Mouse (Mus musculus): Measurements from ENCODE around the gene Gart. TPM values are rescaled to one million over a fixed set of nuclear protein-coding genes. Genes with fewer than 3 reads are reported as not detected.

Gart gene
- polyA plus RNA-seq, 1 experiment = 34.9 TPM

DNA sequence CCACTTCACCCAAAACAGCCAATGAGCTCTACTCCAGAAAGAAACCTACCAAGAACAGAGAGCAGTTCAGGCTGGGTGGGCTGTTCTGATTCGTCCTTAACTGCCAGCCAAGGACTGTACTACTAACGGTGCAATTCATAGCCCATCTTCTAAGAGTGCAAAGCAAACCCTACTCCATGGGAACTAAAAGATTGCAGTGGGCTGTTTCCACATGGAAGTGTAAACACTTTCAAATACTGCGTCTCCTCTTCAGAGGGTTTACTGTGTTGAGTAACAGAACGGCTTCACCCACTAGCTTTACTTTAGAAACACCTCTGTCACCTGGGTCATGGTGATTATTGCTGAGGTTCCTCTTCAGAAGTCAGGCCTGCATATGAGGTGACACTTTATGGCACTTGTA, 45.7 kb downstream of the Gart start:
- Histone ChIP-seq H3K27ac (ENCODE audit: insufficient read depth, low read length) (no peak overlapping the region), H3K4me3 (ENCODE audit: insufficient read depth, low read length) (no peak overlapping the region)

GRCm38 (mm10) chr16:91599242-91599641, 47.5 kb downstream of the Gart start:
- H3K4me3 ChIP-seq (ENCODE audit: insufficient read depth, low read length) = no peak overlapping the region
- H3K4me1 ChIP-seq (ENCODE audit: control insufficient read depth, insufficient read depth, low read length) = no peaks in the 10 kb centered on the region; the same call in 1 of the 2 replicates
- H3K27ac ChIP-seq (ENCODE audit: insufficient read depth, low read length) = no peak overlapping the region
- TF ChIP-seq POLR2A (IDR thresholded peaks at IDR 0.05; ENCODE audit: extremely low read depth, insufficient read depth, low read length) (no peak), CTCF (IDR thresholded peaks at IDR 0.05; ENCODE audit: extremely low read depth, insufficient read depth, low read length) (no peak)

More for the DNA sequence above, 45.7 kb downstream of the Gart start:
- no peak for TF ChIP-seq POLR2A (IDR thresholded peaks at IDR 0.05; ENCODE audit: extremely low read depth, insufficient read depth, low read length)
- TF ChIP-seq CTCF (IDR thresholded peaks at IDR 0.05; ENCODE audit: extremely low read depth, insufficient read depth, low read length) = no peak
- H3K4me1 ChIP-seq (ENCODE audit: control insufficient read depth, insufficient read depth, low read length) = no peaks in the 10 kb centered on the region

GRCm38 (mm10) chr16:91597672-91598010, 49.1 kb downstream of the Gart start, which contains the start of gene Tmem50b:
Tmem50b (minus strand) TSS chr16:91597800.
- TF ChIP-seq CTCF (IDR thresholded peaks at IDR 0.05; ENCODE audit: extremely low read depth, insufficient read depth, low read length) (no peak), POLR2A (IDR thresholded peaks at IDR 0.05; ENCODE audit: extremely low read depth, insufficient read depth, low read length) (no peak)
- H3K4me3 ChIP-seq (ENCODE audit: insufficient read depth, low read length) = peak within 1 kb of the TSS; percentile 96
- no peaks in the 10 kb centered on the region; the same call in 1 of the 2 replicates for H3K4me1 ChIP-seq (ENCODE audit: control insufficient read depth, insufficient read depth, low read length)
- peak within 1 kb of the TSS; percentile 11; the same call in 1 of the 2 replicates for H3K27ac ChIP-seq (ENCODE audit: insufficient read depth, low read length)

DNA sequence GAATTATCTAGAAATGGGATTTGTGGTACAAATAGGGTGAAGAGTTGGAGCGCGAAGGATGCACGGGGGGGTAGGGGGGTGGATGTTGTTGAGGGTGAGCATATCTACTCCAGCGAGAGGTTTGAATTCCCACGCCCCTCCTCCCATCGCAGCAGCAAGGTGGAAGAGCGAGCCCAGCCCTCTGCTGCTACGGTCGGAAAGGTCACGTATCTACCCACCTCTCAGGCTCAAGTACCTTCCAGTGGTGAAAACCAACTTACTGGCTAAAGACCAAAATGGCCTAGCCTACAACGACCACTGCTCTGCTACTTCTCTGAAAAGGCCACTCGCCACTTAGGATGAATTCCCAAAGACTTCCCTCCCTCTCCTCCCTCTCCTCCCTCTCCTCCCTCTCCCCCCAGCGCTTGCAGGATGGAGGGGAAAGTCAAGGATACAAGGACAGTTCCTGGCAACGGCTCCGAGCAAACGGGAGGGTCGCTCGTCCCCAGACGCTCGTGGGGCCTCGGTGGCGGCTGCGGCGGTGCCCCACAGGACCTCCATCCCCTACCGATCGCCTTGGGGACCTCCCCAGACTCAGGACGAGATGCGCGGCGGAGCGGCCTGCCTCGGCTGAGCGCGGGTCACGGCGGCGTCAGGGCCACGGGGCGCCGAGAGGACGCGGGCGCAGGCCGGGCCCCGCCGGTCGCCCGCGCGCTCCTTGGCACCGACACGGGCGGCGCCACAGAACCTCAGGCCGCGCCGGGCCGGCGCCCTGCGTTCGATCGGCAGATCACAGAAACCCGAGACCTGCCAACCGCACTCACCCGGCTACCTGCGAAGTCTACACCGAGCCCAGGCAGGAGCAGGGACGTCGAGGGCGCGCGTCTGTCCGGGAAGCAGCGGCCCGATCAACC, 49.7 kb downstream of the Gart start:
- peak overlapping the region; percentile 96 for H3K4me3 ChIP-seq (ENCODE audit: insufficient read depth, low read length)
- peak overlapping the region; percentile 11; the same call in 1 of the 2 replicates for H3K27ac ChIP-seq (ENCODE audit: insufficient read depth, low read length)
- no peaks in the 10 kb centered on the region; the same call in 1 of the 2 replicates for H3K4me1 ChIP-seq (ENCODE audit: control insufficient read depth, insufficient read depth, low read length)
- TF ChIP-seq POLR2A (IDR thresholded peaks at IDR 0.05; ENCODE audit: extremely low read depth, insufficient read depth, low read length) (peak; percentile 37; the same call in 1 of the 2 replicates), CTCF (IDR thresholded peaks at IDR 0.05; ENCODE audit: extremely low read depth, insufficient read depth, low read length) (no peak)

DNA sequence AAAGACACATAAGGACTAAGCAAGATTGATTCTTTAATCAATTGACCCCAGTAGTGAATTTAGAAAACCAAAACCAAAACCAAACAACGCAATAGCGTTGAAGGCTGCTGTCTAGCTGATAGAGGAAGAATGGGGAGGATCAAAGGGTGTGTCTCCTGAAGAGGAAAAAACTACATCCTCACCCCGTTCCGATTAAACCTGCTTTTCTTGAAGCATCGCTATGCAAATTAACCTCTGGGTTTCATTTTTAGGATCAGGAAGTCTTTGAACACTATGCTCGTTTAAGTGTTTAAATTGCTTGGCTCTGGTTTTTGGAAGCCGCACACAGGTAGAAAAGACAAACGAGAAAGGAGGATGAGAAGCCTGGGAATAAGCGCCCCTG, 50.4 kb downstream of the Gart start:
- H3K4me1 ChIP-seq (ENCODE audit: control insufficient read depth, insufficient read depth, low read length) = no peaks in the 10 kb centered on the region; the same call in 1 of the 2 replicates
- TF ChIP-seq POLR2A (IDR thresholded peaks at IDR 0.05; ENCODE audit: extremely low read depth, insufficient read depth, low read length) (no peak), CTCF (IDR thresholded peaks at IDR 0.05; ENCODE audit: extremely low read depth, insufficient read depth, low read length) (no peak)
- no peak overlapping the region for H3K27ac ChIP-seq (ENCODE audit: insufficient read depth, low read length)
- H3K4me3 ChIP-seq (ENCODE audit: insufficient read depth, low read length) = peak overlapping the region; percentile 96

- no peak overlapping the region for H3K27ac ChIP-seq (ENCODE audit: insufficient read depth, low read length)
- no peaks in the 10 kb centered on the region; the same call in 1 of the 2 replicates for H3K4me1 ChIP-seq (ENCODE audit: control insufficient read depth, insufficient read depth, low read length)
- no peak overlapping the region for H3K4me3 ChIP-seq (ENCODE audit: insufficient read depth, low read length)
- no peak for TF ChIP-seq CTCF (IDR thresholded peaks at IDR 0.05; ENCODE audit: extremely low read depth, insufficient read depth, low read length)
- no peak for TF ChIP-seq POLR2A (IDR thresholded peaks at IDR 0.05; ENCODE audit: extremely low read depth, insufficient read depth, low read length)
These were observed 51.7 kb downstream of the Gart start for GRCm38 (mm10) chr16:91595076-91595475.

DNA sequence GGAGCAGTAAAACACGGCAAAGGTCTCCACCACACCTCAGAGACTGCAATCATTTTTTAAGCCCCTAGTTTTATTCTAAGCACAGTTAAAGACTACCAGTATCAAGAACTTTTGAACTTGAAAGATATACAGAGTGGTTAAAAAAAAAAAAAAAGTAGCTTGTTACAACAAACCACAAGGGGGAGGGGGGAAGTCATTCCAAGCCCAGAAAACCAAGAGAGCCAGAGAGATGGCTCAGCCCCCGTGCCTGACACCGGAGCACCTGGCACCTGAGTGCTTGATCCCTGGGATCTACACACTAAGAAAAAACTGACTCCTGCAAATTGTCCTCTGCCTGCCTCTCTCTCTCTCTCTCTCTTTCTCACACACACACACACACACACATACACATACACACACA, 53.5 kb downstream of the Gart start:
- no peak overlapping the region for H3K4me3 ChIP-seq (ENCODE audit: insufficient read depth, low read length)
- TF ChIP-seq POLR2A (IDR thresholded peaks at IDR 0.05; ENCODE audit: extremely low read depth, insufficient read depth, low read length) (no peak), CTCF (IDR thresholded peaks at IDR 0.05; ENCODE audit: extremely low read depth, insufficient read depth, low read length) (no peak)
- H3K27ac ChIP-seq (ENCODE audit: insufficient read depth, low read length) = no peak overlapping the region
- no peaks in the 10 kb centered on the region; the same call in 1 of the 2 replicates for H3K4me1 ChIP-seq (ENCODE audit: control insufficient read depth, insufficient read depth, low read length)

DNA sequence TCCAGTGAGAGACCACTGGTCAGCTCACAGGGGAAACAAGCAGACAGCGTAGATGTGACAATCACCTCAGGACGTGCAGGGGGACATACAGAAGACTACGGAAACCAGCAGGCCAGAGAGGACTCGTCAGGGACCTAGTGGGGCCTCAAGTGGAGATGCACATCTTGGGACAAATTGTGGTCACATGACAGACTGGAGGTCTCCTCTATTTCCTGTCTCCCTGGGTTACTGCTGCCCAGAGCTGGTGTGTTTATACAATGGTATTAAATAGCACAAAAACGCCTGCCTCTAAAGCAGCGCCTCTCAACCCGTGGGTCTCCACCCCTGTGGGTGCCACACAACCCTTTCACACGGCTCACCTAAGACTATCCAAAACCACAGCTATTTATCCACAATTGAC, 54.6 kb downstream of the Gart start:
- TF ChIP-seq POLR2A (IDR thresholded peaks at IDR 0.05; ENCODE audit: extremely low read depth, insufficient read depth, low read length) = no peak
- no peak for TF ChIP-seq CTCF (IDR thresholded peaks at IDR 0.05; ENCODE audit: extremely low read depth, insufficient read depth, low read length)
- no peak overlapping the region for H3K4me3 ChIP-seq (ENCODE audit: insufficient read depth, low read length)
- no peaks in the 10 kb centered on the region; the same call in 1 of the 2 replicates for H3K4me1 ChIP-seq (ENCODE audit: control insufficient read depth, insufficient read depth, low read length)
- H3K27ac ChIP-seq (ENCODE audit: insufficient read depth, low read length) = no peak overlapping the region

- Histone ChIP-seq H3K4me1 (ENCODE audit: control insufficient read depth, insufficient read depth, low read length) (no peaks in the 10 kb centered on the region), H3K27ac (ENCODE audit: insufficient read depth, low read length) (no peak overlapping the region), H3K4me3 (ENCODE audit: insufficient read depth, low read length) (no peak overlapping the region)
- no peak for TF ChIP-seq CTCF (IDR thresholded peaks at IDR 0.05; ENCODE audit: extremely low read depth, insufficient read depth, low read length)
- no peak for TF ChIP-seq POLR2A (IDR thresholded peaks at IDR 0.05; ENCODE audit: extremely low read depth, insufficient read depth, low read length)
These were observed 58.0 kb downstream of the Gart start for GRCm38 (mm10) chr16:91588703-91589102.
